In the genomic region with DNA sequence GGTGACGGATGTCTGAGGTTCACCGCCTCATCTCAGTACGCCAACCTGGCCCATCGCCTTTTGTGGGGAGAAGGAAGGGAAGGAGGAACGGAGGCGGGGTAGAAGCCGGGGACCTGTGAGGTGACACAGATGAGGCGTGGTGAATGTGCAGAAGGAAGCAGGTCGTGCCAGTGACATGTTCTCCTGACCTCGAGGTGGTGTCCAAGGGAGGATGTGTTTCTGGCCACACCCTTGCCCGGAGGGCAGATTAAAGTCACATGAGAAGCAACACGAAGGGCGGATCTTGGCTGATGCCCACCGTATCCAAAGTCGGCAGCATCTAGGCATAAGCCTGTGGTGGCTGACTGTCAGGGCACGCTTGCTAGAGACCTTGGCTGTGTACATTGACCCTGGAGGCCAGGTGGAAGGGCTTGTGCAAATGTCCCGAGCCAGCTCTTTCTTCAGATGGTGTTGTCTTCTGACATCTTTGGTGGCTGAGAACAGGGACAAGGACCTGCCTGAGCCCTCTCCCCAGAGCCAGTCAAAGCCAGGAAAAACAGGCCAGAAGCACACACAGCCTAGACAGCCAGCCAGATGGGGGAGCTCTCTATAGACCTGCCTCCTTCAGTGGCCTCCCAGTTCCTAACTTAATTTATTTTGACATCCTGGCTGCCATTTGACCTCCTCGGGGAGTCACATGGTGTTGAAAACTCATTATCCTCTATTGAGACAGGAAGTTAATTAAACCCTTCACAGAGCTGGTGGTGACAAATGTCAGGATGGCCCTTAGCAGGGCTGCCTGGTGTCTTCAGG, we compare ENCODE assay signal across 8 mouse cellular contexts. TPM values are rescaled to one million over a fixed set of nuclear protein-coding genes. Genes with fewer than 3 reads are reported as not detected.
A peak's percentile ranks its signal among the peaks of the same experiment; 100 is the strongest.
DNase-seq lines count a peak whose midpoint lies in the region; ATAC-seq and TF ChIP-seq lines count a peak whose summit lies in the region.
"Had no signal": no experiment of that assay in that cellular context is flagged by ENCODE, and none has a peak within 500 bp of the region (broad histone marks: within the 10 kb centered on the region; RNA-seq: fewer than 3 reads in every experiment).

No protein-coding gene starts in this region.

- no peak overlapping the region for H3K27ac ChIP-seq in kidney, embryonic 14.5 days (ENCODE audit: low read depth, low read length)
- H3K27ac ChIP-seq in bone marrow, adult 2 months (ENCODE audit: control insufficient read depth, insufficient read depth, low read depth, low read length, poor library complexity), result peak overlapping the region; percentile 57
- H3K27ac ChIP-seq in liver, adult 2 months (replicated peaks; ENCODE audit: insufficient read depth, low read depth, low read length), result no peak overlapping the region
- H3K27ac ChIP-seq: limb, embryonic 15.5 days had no signal

- H3K4me2 ChIP-seq in kidney, embryonic 14.5 days (replicated peaks; ENCODE audit: low read depth, low read length), result no peak overlapping the region
- H3K4me2 ChIP-seq: limb, embryonic 15.5 days had no signal

- no peak for TF ChIP-seq POLR2A in bone marrow, adult 2 months (IDR thresholded peaks at IDR 0.05; ENCODE audit: borderline replicate concordance, control insufficient read depth, low read depth, low read length)
- no peak for TF ChIP-seq POLR2A in liver, adult 2 months (IDR thresholded peaks at IDR 0.05; ENCODE audit: extremely low read depth, insufficient read depth, low read length)

- peaks cover 18% of the 10 kb centered on the region for H3K4me1 ChIP-seq in kidney, embryonic 14.5 days (ENCODE audit: control insufficient read depth, insufficient read depth, low read length)
- peaks cover 11% of the 10 kb centered on the region for H3K4me1 ChIP-seq in bone marrow, adult 2 months (ENCODE audit: control insufficient read depth, insufficient read depth, low read length)
- H3K4me1 ChIP-seq in liver, adult 2 months (ENCODE audit: control insufficient read depth, insufficient read depth, low read length), result peaks cover 11% of the 10 kb centered on the region

- no peaks in the 10 kb centered on the region for H3K9me3 ChIP-seq in kidney, embryonic 14.5 days (ENCODE audit: control insufficient read depth, low read length)
- H3K9me3 ChIP-seq: limb, embryonic 15.5 days had no signal

- H3K27me3 ChIP-seq in kidney, embryonic 14.5 days (ENCODE audit: control insufficient read depth, insufficient read depth, low read length), result no peaks in the 10 kb centered on the region
- no peaks in the 10 kb centered on the region for H3K27me3 ChIP-seq in liver, adult 2 months (ENCODE audit: control insufficient read depth, insufficient read depth, low read length)
- H3K27me3 ChIP-seq: limb, embryonic 15.5 days had no signal

- no peak overlapping the region for H3K9ac ChIP-seq in kidney, embryonic 14.5 days (ENCODE audit: low read depth, low read length)
- no peak overlapping the region for H3K9ac ChIP-seq in liver, adult 2 months (ENCODE audit: low read depth, low read length)
- H3K9ac ChIP-seq: limb, embryonic 15.5 days had no signal

- no peak for TF ChIP-seq CTCF in bone marrow, adult 2 months (IDR thresholded peaks at IDR 0.05; ENCODE audit: control insufficient read depth, insufficient read depth, low read length)
- peak; percentile 30; the same call in 1 of the 2 replicates for TF ChIP-seq CTCF in liver, adult 2 months (IDR thresholded peaks at IDR 0.05; ENCODE audit: low read depth, low read length)

- H3K79me2 ChIP-seq in liver, adult 2 months (ENCODE audit: control insufficient read depth, insufficient read depth, low read length), result peaks cover 1% of the 10 kb centered on the region; the same call in 1 of the 2 replicates

- WGBS in kidney, embryonic 14.5 days, result 67% methylated on average over 18 of the region's 18 CpGs
- WGBS in bone marrow, adult 2 months, result 49% methylated on average over 18 of the region's 18 CpGs
- 79% methylated on average over 18 of the region's 18 CpGs for WGBS in liver, adult 2 months

- no peak for ATAC-seq in kidney, embryonic 14.5 days (ENCODE audit: low FRiP score, low TSS enrichment)

- no peaks in the 10 kb centered on the region for H3K36me3 ChIP-seq in kidney, embryonic 14.5 days (ENCODE audit: control insufficient read depth, insufficient read depth, low read length)
- no peaks in the 10 kb centered on the region for H3K36me3 ChIP-seq in liver, adult 2 months (ENCODE audit: control insufficient read depth, insufficient read depth, low read length)
- H3K36me3 ChIP-seq: limb, embryonic 15.5 days had no signal

- H3K4me3 ChIP-seq in kidney, embryonic 14.5 days (ENCODE audit: low read length), result no peak overlapping the region
- no peak overlapping the region for H3K4me3 ChIP-seq in bone marrow, adult 2 months (replicated peaks; ENCODE audit: control insufficient read depth, low read depth, low read length)
- H3K4me3 ChIP-seq in liver, adult 2 months (ENCODE audit: insufficient read depth, low read depth, low read length), result no peak overlapping the region
- H3K4me3 ChIP-seq: limb, embryonic 15.5 days had no signal

- DNase-seq in kidney, adult 9 months, result peak; percentile 50
- DNase-seq in ES-CJ7 (ENCODE audit: low read depth, low spot score), result peak; percentile 48
- no peak for DNase-seq in liver, adult 2 months (ENCODE audit: extremely low read depth, low read depth, low spot score)
- DNase-seq in yolk sac, embryonic 10.5 days (ENCODE audit: low spot score), result no peak
- DNase-seq in adrenal gland, postnatal 14 days, result no peak

RNA-seq across cellular contexts. Expression of gene Zfpm1, which starts 4.5 kb away (rescaled TPM):
- polyA plus RNA-seq in kidney, embryonic 14.5 days (2014; fragmentation: Nextera tagmentation; extraction: Ambion mirVana), result 2.7 and 2.8 TPM in 2 replicates
- polyA plus RNA-seq in bone marrow, adult 2 months (2011; ENCODE audit: insufficient read depth, insufficient read length, low replicate concordance, missing spikeins), result 125 and 324 TPM in 2 replicates
- 7.9 and 8.4 TPM in 2 replicates for total RNA-seq in liver, adult 2 months (2014; rRNA removed)
- 56.5 and 67.5 TPM in 2 replicates for polyA plus RNA-seq in liver, adult 2 months (2012; rRNA removed)
- 23.6 and 24.6 TPM in 2 replicates for total RNA-seq in adrenal gland, postnatal 14 days (2021)

Comparison
In these comparisons a context has a peak if more than half of its experiments do, and no peak if none do; other contexts are left out.
1. DNase-seq: peak in kidney, adult 9 months (single experiment) and ES-CJ7 (single experiment); none in liver, adult 2 months (single experiment), yolk sac, embryonic 10.5 days (single experiment) and adrenal gland, postnatal 14 days (single experiment).
2. RNA of gene Zfpm1, which starts 4.5 kb away (polyA plus RNA-seq): 125 to 324 TPM in bone marrow, adult 2 months and 56.5 to 67.5 TPM in liver, adult 2 months; 2.7 to 2.8 TPM in kidney, embryonic 14.5 days; every median in the first group is over 10 times any median in the second.